ENCODE assay signal across 24 mouse cellular contexts in the genomic region with DNA sequence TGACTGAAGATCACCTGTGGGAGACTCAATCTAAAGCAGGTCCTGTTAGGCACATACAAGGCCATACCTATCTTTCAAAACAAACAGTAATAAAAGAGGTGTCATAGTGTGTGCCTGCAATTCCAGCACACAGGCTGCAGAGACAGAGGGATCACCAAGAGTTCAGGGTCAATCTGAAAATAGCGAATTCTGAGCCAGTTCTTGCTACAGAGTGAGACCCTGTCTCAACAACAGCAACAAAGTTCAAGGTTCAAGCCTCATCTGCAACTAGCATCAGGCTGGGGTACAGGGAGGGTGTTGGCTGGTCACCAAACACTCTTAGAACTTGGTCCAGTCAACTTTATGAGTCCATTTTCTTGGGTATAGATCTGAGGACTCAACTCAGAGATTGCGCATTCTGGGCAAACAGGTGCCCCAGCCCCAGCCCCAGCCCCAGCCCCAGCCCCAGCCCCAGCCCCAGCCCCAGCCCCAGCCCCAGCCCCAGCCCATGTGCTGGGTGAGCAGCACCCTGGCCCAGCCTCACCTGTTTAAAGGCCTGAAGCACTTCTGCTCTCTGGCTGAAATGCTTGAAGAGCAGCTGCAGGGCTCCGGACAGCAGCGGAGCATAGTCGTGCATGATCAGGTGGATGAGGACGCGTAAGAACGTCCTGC.
DNase-seq lines count a peak whose midpoint lies in the region; ATAC-seq and TF ChIP-seq lines count a peak whose summit lies in the region.
"Had no signal": no experiment of that assay in that cellular context is flagged by ENCODE, and none has a peak within 500 bp of the region (broad histone marks: within the 10 kb centered on the region; RNA-seq: fewer than 3 reads in every experiment).

No protein-coding gene starts in this region.

- H3K9ac ChIP-seq in heart, adult 2 months (ENCODE audit: low read depth, low read length), result no peak overlapping the region
- no peak overlapping the region for H3K9ac ChIP-seq in liver, embryonic 15.5 days
- H3K9ac ChIP-seq in intestine, embryonic 15.5 days, result no peak overlapping the region
- H3K9ac ChIP-seq: embryonic facial prominence, embryonic 12.5 days; embryonic facial prominence, embryonic 15.5 days; forebrain, postnatal 0 days; heart, embryonic 13.5 days; hindbrain, embryonic 14.5 days had no signal

- H3K27ac ChIP-seq in heart, adult 2 months, result no peak overlapping the region
- no peak overlapping the region for H3K27ac ChIP-seq in liver, embryonic 15.5 days (replicated peaks)
- no peak overlapping the region for H3K27ac ChIP-seq in intestine, embryonic 15.5 days
- H3K27ac ChIP-seq: embryonic facial prominence, embryonic 12.5 days; embryonic facial prominence, embryonic 15.5 days; gastrocnemius, adult 2 months; heart, embryonic 10.5 days; heart, embryonic 13.5 days; hindbrain, embryonic 14.5 days; hindbrain, postnatal 0 days had no signal

- intact Hi-C loops in heart, adult 2 months (cut with DNase I), result no loop called here

- no peaks in the 10 kb centered on the region for H3K9me3 ChIP-seq in liver, embryonic 15.5 days (replicated peaks)
- no peaks in the 10 kb centered on the region for H3K9me3 ChIP-seq in intestine, embryonic 15.5 days
- H3K9me3 ChIP-seq: embryonic facial prominence, embryonic 12.5 days; embryonic facial prominence, embryonic 15.5 days; heart, embryonic 10.5 days; heart, embryonic 13.5 days had no signal

- no peak overlapping the region for H3K4me2 ChIP-seq in liver, embryonic 15.5 days
- H3K4me2 ChIP-seq in intestine, embryonic 15.5 days (replicated peaks), result no peak overlapping the region
- H3K4me2 ChIP-seq: embryonic facial prominence, embryonic 12.5 days; embryonic facial prominence, embryonic 15.5 days; heart, embryonic 13.5 days; hindbrain, embryonic 14.5 days had no signal

- WGBS in heart, adult 2 months, result 98% methylated on average over 8 of the region's 8 CpGs
- whole genome bisulfite sequencing in liver, embryonic 15.5 days (ENCODE audit: insufficient replicate concordance), result 77% methylated on average over 8 of the region's 8 CpGs
- 73% methylated on average over 8 of the region's 8 CpGs for WGBS in intestine, embryonic 15.5 days

- 0 out of 2 replicates have a peak, but pooled peaks have one; percentile 28 for ATAC-seq in liver, embryonic 15.5 days (ENCODE audit: insufficient read depth)
- peak; percentile 81 for ATAC-seq in intestine, embryonic 15.5 days
- ATAC-seq: activated CD4-positive, CD25-positive, alpha-beta regulatory T cell, adult 4 months; forebrain, embryonic 14.5 days; forebrain, postnatal 0 days; hindbrain, postnatal 0 days had no signal

- H3K36me3 ChIP-seq in heart, adult 2 months (ENCODE audit: control insufficient read depth, insufficient read depth, low read length), result no peaks in the 10 kb centered on the region
- H3K36me3 ChIP-seq in liver, embryonic 15.5 days (replicated peaks), result no peaks in the 10 kb centered on the region
- H3K36me3 ChIP-seq in intestine, embryonic 15.5 days, result no peaks in the 10 kb centered on the region
- H3K36me3 ChIP-seq: embryonic facial prominence, embryonic 12.5 days; embryonic facial prominence, embryonic 15.5 days had no signal

- no peak for TF ChIP-seq EP300 in heart, adult 2 months (IDR thresholded peaks at IDR 0.05; ENCODE audit: insufficient read depth, low read depth, low read length)

- no peaks in the 10 kb centered on the region for H3K79me2 ChIP-seq in heart, adult 2 months (replicated peaks; ENCODE audit: control insufficient read depth, insufficient read depth, low read length)

- no peak for TF ChIP-seq CTCF in heart, adult 2 months (IDR thresholded peaks at IDR 0.05)

- DNase-seq in heart, adult 11 months, result peak; percentile 65
- DNase-seq in heart, adult 2 months, result no peak
- no peak for DNase-seq in liver
- no peak for DNase-seq in c-Kit-positive CD71-positive TER-119-positive erythroid progenitor cells, embryonic 14.5 days (ENCODE audit: low spot score)
- DNase-seq: cerebellum, adult 11 months; cerebellum, adult 2 months; cerebellum, adult 9-11 months; cerebellum, postnatal 25 days; forebrain, postnatal 0 days; gastrocnemius, adult 2 months; gastrocnemius, postnatal 14 days; heart, adult 18-20 months; heart, postnatal 14 days; heart, postnatal 4 days had no signal

- H3K4me3 ChIP-seq in heart, adult 2 months, result no peak overlapping the region
- H3K4me3 ChIP-seq in liver, embryonic 15.5 days (replicated peaks), result no peak overlapping the region
- H3K4me3 ChIP-seq in intestine, embryonic 15.5 days (replicated peaks), result no peak overlapping the region
- H3K4me3 ChIP-seq: embryonic facial prominence, embryonic 12.5 days; embryonic facial prominence, embryonic 15.5 days; gastrocnemius, adult 2 months; heart, embryonic 10.5 days; heart, embryonic 13.5 days had no signal

- no peak for TF ChIP-seq POLR2A in heart, adult 2 months (IDR thresholded peaks at IDR 0.05; ENCODE audit: insufficient read depth, low read depth, low read length)

- H3K27me3 ChIP-seq in heart, adult 2 months (ENCODE audit: control insufficient read depth, insufficient read depth, low read length), result no peaks in the 10 kb centered on the region
- H3K27me3 ChIP-seq in liver, embryonic 15.5 days, result no peaks in the 10 kb centered on the region
- no peaks in the 10 kb centered on the region for H3K27me3 ChIP-seq in intestine, embryonic 15.5 days (replicated peaks)
- H3K27me3 ChIP-seq: embryonic facial prominence, embryonic 12.5 days; embryonic facial prominence, embryonic 15.5 days; heart, embryonic 13.5 days had no signal

- H3K4me1 ChIP-seq in heart, adult 2 months (ENCODE audit: control insufficient read depth, insufficient read depth, low read length), result no peaks in the 10 kb centered on the region
- no peaks in the 10 kb centered on the region for H3K4me1 ChIP-seq in liver, embryonic 15.5 days (replicated peaks)
- peaks cover 3% of the 10 kb centered on the region; the same call in 1 of the 2 replicates for H3K4me1 ChIP-seq in intestine, embryonic 15.5 days (replicated peaks)
